In genomic region chr11:113572641-113573040, GRCm38 (mm10) we compare ENCODE assay signal across 20 mouse cellular contexts. TPM values are rescaled to one million over a fixed set of nuclear protein-coding genes. Genes with fewer than 3 reads are reported as not detected.
DNase-seq lines count a peak whose midpoint lies in the region; ATAC-seq and TF ChIP-seq lines count a peak whose summit lies in the region.
"Had no signal": no experiment of that assay in that cellular context is flagged by ENCODE, and none has a peak within 500 bp of the region (broad histone marks: within the 10 kb centered on the region; RNA-seq: fewer than 3 reads in every experiment).

No protein-coding gene starts in this region.

- no peak overlapping the region for H3K4me2 ChIP-seq in heart, embryonic 12.5 days
- H3K4me2 ChIP-seq in limb, embryonic 12.5 days, result no peak overlapping the region
- H3K4me2 ChIP-seq in hindbrain, embryonic 15.5 days, result no peak overlapping the region
- no peak overlapping the region for H3K4me2 ChIP-seq in midbrain, embryonic 15.5 days
- H3K4me2 ChIP-seq: liver, embryonic 15.5 days had no signal

- H3K4me3 ChIP-seq in heart, embryonic 12.5 days, result no peak overlapping the region
- no peak overlapping the region for H3K4me3 ChIP-seq in heart, adult 2 months
- no peak overlapping the region for H3K4me3 ChIP-seq in limb, embryonic 12.5 days (replicated peaks)
- no peak overlapping the region for H3K4me3 ChIP-seq in limb, embryonic 10.5 days
- no peak overlapping the region for H3K4me3 ChIP-seq in hindbrain, embryonic 15.5 days
- H3K4me3 ChIP-seq in midbrain, embryonic 15.5 days, result no peak overlapping the region
- H3K4me3 ChIP-seq: liver, embryonic 15.5 days had no signal

- no peaks in the 10 kb centered on the region for H3K9me3 ChIP-seq in heart, embryonic 12.5 days (replicated peaks)
- H3K9me3 ChIP-seq in limb, embryonic 12.5 days, result no peaks in the 10 kb centered on the region
- H3K9me3 ChIP-seq in limb, embryonic 10.5 days (replicated peaks), result no peaks in the 10 kb centered on the region
- no peaks in the 10 kb centered on the region for H3K9me3 ChIP-seq in hindbrain, embryonic 15.5 days
- no peaks in the 10 kb centered on the region for H3K9me3 ChIP-seq in midbrain, embryonic 15.5 days
- H3K9me3 ChIP-seq: liver, embryonic 15.5 days had no signal

- intact Hi-C loops in heart, adult 2 months (cut with DNase I), result no loop called here

- no peaks in the 10 kb centered on the region for H3K27me3 ChIP-seq in heart, embryonic 12.5 days (replicated peaks)
- no peaks in the 10 kb centered on the region for H3K27me3 ChIP-seq in heart, adult 2 months (ENCODE audit: control insufficient read depth, insufficient read depth, low read length)
- H3K27me3 ChIP-seq in limb, embryonic 12.5 days, result no peaks in the 10 kb centered on the region
- H3K27me3 ChIP-seq in limb, embryonic 10.5 days (ENCODE audit: low read depth, poor library complexity, severe bottlenecking), result no peaks in the 10 kb centered on the region
- H3K27me3 ChIP-seq in hindbrain, embryonic 15.5 days, result no peaks in the 10 kb centered on the region
- no peaks in the 10 kb centered on the region for H3K27me3 ChIP-seq in midbrain, embryonic 15.5 days (replicated peaks)
- H3K27me3 ChIP-seq: liver, embryonic 15.5 days had no signal

- TF ChIP-seq POLR2A in heart, adult 2 months (IDR thresholded peaks at IDR 0.05; ENCODE audit: insufficient read depth, low read depth, low read length), result no peak

- no peak for DNase-seq in heart, adult 2 months
- no peak for DNase-seq in limb, embryonic 10.5 days (ENCODE audit: low spot score)
- no peak for DNase-seq in urinary bladder, postnatal 14 days (ENCODE audit: low spot score)
- DNase-seq: adrenal gland, postnatal 10 days; cerebellum, adult 9-11 months; heart, adult 18-20 months; kidney, postnatal 36 days; layer of hippocampus, postnatal 36 days; left cerebral cortex, postnatal 4 days; retina, postnatal 1 day; spleen, adult 18-20 months; thymus, postnatal 36 days had no signal

- no peaks in the 10 kb centered on the region for H3K79me2 ChIP-seq in heart, adult 2 months (replicated peaks; ENCODE audit: control insufficient read depth, insufficient read depth, low read length)

- ATAC-seq in heart, embryonic 12.5 days (ENCODE audit: insufficient number of reproducible peaks, low FRiP score), result 0 out of 2 replicates have a peak, but pooled peaks have one; percentile 55
- ATAC-seq in limb, embryonic 12.5 days (ENCODE audit: insufficient number of reproducible peaks, insufficient read depth, low FRiP score, low TSS enrichment, low read depth), result no peak
- 0 out of 2 replicates have a peak, but pooled peaks have one; percentile 55 for ATAC-seq in hindbrain, embryonic 15.5 days (ENCODE audit: low FRiP score, low read depth)
- ATAC-seq in midbrain, embryonic 15.5 days (replicated peaks), result peak; percentile 69
- ATAC-seq: intestine, postnatal 0 days had no signal

- H3K36me3 ChIP-seq in heart, embryonic 12.5 days, result no peaks in the 10 kb centered on the region
- no peaks in the 10 kb centered on the region for H3K36me3 ChIP-seq in heart, adult 2 months (ENCODE audit: control insufficient read depth, insufficient read depth, low read length)
- H3K36me3 ChIP-seq in limb, embryonic 12.5 days, result no peaks in the 10 kb centered on the region
- no peaks in the 10 kb centered on the region for H3K36me3 ChIP-seq in limb, embryonic 10.5 days
- H3K36me3 ChIP-seq in hindbrain, embryonic 15.5 days, result no peaks in the 10 kb centered on the region
- H3K36me3 ChIP-seq in midbrain, embryonic 15.5 days (replicated peaks), result no peaks in the 10 kb centered on the region
- H3K36me3 ChIP-seq: G1E; liver, embryonic 15.5 days had no signal

- 64% methylated on average over 6 of the region's 6 CpGs for WGBS in heart, embryonic 12.5 days
- 49% methylated on average over 6 of the region's 6 CpGs for WGBS in heart, adult 2 months
- WGBS in limb, embryonic 12.5 days, result 72% methylated on average over 6 of the region's 6 CpGs
- WGBS in limb, embryonic 10.5 days, result 85% methylated on average over 6 of the region's 6 CpGs
- WGBS in hindbrain, embryonic 15.5 days, result 42% methylated on average over 6 of the region's 6 CpGs
- 32% methylated on average over 6 of the region's 6 CpGs for WGBS in midbrain, embryonic 15.5 days

- H3K4me1 ChIP-seq in heart, embryonic 12.5 days (replicated peaks), result peaks cover 11% of the 10 kb centered on the region
- H3K4me1 ChIP-seq in heart, adult 2 months (ENCODE audit: control insufficient read depth, insufficient read depth, low read length), result no peaks in the 10 kb centered on the region
- 0 out of 2 replicates have a peak, but pooled peaks cover 3% of the 10 kb centered on the region for H3K4me1 ChIP-seq in limb, embryonic 12.5 days (replicated peaks)
- H3K4me1 ChIP-seq in limb, embryonic 10.5 days, result peaks cover 4% of the 10 kb centered on the region; the same call in 1 of the 2 replicates
- H3K4me1 ChIP-seq in hindbrain, embryonic 15.5 days (replicated peaks), result peaks cover 11% of the 10 kb centered on the region
- peaks cover 11% of the 10 kb centered on the region; the same call in 1 of the 2 replicates for H3K4me1 ChIP-seq in midbrain, embryonic 15.5 days

- H3K27ac ChIP-seq in heart, embryonic 12.5 days (ENCODE audit: poor library complexity, severe bottlenecking), result no peak overlapping the region
- no peak overlapping the region for H3K27ac ChIP-seq in heart, adult 2 months
- H3K27ac ChIP-seq in limb, embryonic 12.5 days, result 0 out of 2 replicates have a peak overlapping the region, but pooled peaks have one; percentile 25
- no peak overlapping the region for H3K27ac ChIP-seq in limb, embryonic 10.5 days
- H3K27ac ChIP-seq in hindbrain, embryonic 15.5 days (replicated peaks), result peak overlapping the region; percentile 66
- peak overlapping the region; percentile 35 for H3K27ac ChIP-seq in midbrain, embryonic 15.5 days
- H3K27ac ChIP-seq: liver, embryonic 15.5 days had no signal

- no peak overlapping the region for H3K9ac ChIP-seq in heart, embryonic 12.5 days
- H3K9ac ChIP-seq in heart, adult 2 months (ENCODE audit: low read depth, low read length), result no peak overlapping the region
- H3K9ac ChIP-seq in limb, embryonic 12.5 days (replicated peaks), result no peak overlapping the region
- no peak overlapping the region for H3K9ac ChIP-seq in hindbrain, embryonic 15.5 days
- no peak overlapping the region for H3K9ac ChIP-seq in midbrain, embryonic 15.5 days
- H3K9ac ChIP-seq: liver, embryonic 15.5 days had no signal

- TF ChIP-seq EP300 in heart, adult 2 months (IDR thresholded peaks at IDR 0.05; ENCODE audit: insufficient read depth, low read depth, low read length), result no peak

- TF ChIP-seq CTCF in heart, adult 2 months (IDR thresholded peaks at IDR 0.05), result no peak

RNA-seq across cellular contexts. Expression of gene Sstr2, which starts 46.5 kb away (rescaled TPM):
- polyA plus RNA-seq in heart, embryonic 12.5 days (2016; fragmentation: Nextera tagmentation; extraction: Ambion mirVana), result 0.19 and 0.42 TPM in 2 replicates
- not detected for total RNA-seq in heart, adult 2 months (2021)
- polyA plus RNA-seq in heart, adult 2 months (2012; rRNA removed), result not detected in 2 replicates
- polyA plus RNA-seq in limb, embryonic 12.5 days (2016; fragmentation: Nextera tagmentation; extraction: Ambion mirVana), result 0.76 and 0.78 TPM in 2 replicates
- polyA plus RNA-seq in limb, embryonic 10.5 days (2016; fragmentation: Nextera tagmentation; extraction: Ambion mirVana), result 0.55 and 0.68 TPM in 2 replicates
- polyA plus RNA-seq in hindbrain, embryonic 15.5 days (2015; fragmentation: Nextera tagmentation; extraction: Ambion mirVana), result 26.8 and 28.1 TPM in 2 replicates
- 15.5 and 20.5 TPM in 2 replicates for polyA plus RNA-seq in midbrain, embryonic 15.5 days (2015; fragmentation: Nextera tagmentation; extraction: Ambion mirVana)
- total RNA-seq: gastrocnemius, adult 18-20 months; heart, adult 18-20 months had no signal
- polyA plus RNA-seq: G1E had no signal

Comparison
In these comparisons a context has a peak if more than half of its experiments do, and no peak if none do; other contexts are left out.
1. H3K27ac ChIP-seq: peak in limb, embryonic 12.5 days (single experiment), hindbrain, embryonic 15.5 days (single experiment) and midbrain, embryonic 15.5 days (single experiment); none in heart, embryonic 12.5 days (single experiment), heart, adult 2 months (single experiment) and limb, embryonic 10.5 days (single experiment).